Mouse (Mus musculus): ENCODE measurements around the gene Kirrel. TPM values are rescaled to one million over a fixed set of nuclear protein-coding genes. Genes with fewer than 3 reads are reported as not detected.

The Kirrel gene
- polyA plus RNA-seq, 1 experiment = 20.7 TPM

DNA sequence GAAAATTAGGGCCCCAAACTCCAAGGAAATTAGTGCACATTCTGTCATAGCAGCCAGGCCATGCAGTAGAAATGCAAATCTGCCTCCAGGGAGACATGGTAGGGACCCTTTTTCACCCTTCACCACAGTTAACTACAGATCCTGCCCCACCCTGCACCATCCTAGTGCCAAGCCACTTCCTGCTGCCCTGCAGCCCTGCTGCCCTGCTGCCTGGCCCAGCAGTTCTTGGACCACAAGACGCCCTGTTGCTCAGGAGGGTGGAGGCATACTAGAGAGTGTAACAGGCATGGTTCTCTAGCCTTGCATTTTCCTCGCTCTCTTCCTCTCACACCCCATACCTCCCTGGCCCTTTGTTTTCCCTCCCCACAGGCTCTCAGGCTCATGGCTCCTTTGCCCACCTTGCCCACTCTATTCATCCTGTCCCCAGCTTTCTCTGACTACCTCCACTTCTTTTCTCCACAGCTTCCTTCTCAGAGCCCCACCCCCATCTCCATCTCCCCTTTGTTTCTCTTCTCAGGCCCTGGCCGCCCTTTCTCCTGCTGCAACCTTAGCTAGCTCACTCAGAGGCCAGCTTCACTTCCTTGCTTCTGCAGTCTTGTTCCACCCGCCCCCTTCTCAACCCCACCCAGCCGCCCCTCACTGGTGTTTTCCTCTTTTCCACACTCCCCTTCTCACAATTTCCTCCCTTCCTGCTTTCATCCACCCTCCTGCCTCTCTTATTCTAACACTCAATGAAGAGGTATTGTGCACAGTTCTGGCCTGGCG is 29.9 kb downstream of the Kirrel start:
- Histone ChIP-seq H3K36me3 (ENCODE audit: control insufficient read depth, insufficient read depth) (peaks cover 6% of the 10 kb centered on the region), H3K79me2 (ENCODE audit: control insufficient read depth, insufficient read depth) (peaks cover 77% of the 10 kb centered on the region), H3K27me3 (ENCODE audit: control insufficient read depth, insufficient read depth, insufficient read length) (no peaks in the 10 kb centered on the region), H3ac (ENCODE audit: control insufficient read depth, insufficient read length) (no peak overlapping the region), H3K4me2 (ENCODE audit: low read depth) (peak overlapping the region; percentile 56), H3K4me3 (no peak overlapping the region)
- no peak for TF ChIP-seq MYOD1 (IDR thresholded peaks at IDR 0.05; ENCODE audit: control insufficient read depth in 1 of 3, insufficient read length in 2 of 3, low read depth in 2 of 3)
- TF ChIP-seq SRF (IDR thresholded peaks at IDR 0.05; ENCODE audit: control insufficient read depth, insufficient read length, low read depth) = no peak
- no peak for TF ChIP-seq TCF3 (IDR thresholded peaks at IDR 0.05; ENCODE audit: insufficient read length, low read depth)
- no peak for TF ChIP-seq USF1 (IDR thresholded peaks at IDR 0.05; ENCODE audit: low read depth)
- TF ChIP-seq TCF12 (IDR thresholded peaks at IDR 0.05; ENCODE audit: insufficient read depth, poor library complexity, severe bottlenecking) = no peak
- no peak for TF ChIP-seq MAX (IDR thresholded peaks at IDR 0.05; ENCODE audit: low read depth)
- no peak for TF ChIP-seq E2F4 (IDR thresholded peaks at IDR 0.05; ENCODE audit: insufficient read depth)
- TF ChIP-seq REST (IDR thresholded peaks at IDR 0.05; ENCODE audit: insufficient read depth, insufficient read length) = no peak
- no peak for TF ChIP-seq MYOG (IDR thresholded peaks at IDR 0.05; ENCODE audit: control insufficient read depth in 1 of 3, insufficient read depth in 1 of 3, insufficient read length in 2 of 3, low read depth in 2 of 3)
- no peak for TF ChIP-seq POLR2AphosphoS2 (IDR thresholded peaks at IDR 0.05; ENCODE audit: insufficient read length, low read depth)
- TF ChIP-seq POLR2A (IDR thresholded peaks at IDR 0.05; ENCODE audit: insufficient read length, low read depth) = no peak
- TF ChIP-seq CEBPB (IDR thresholded peaks at IDR 0.05; ENCODE audit: insufficient read depth, poor library complexity, severe bottlenecking) = no peak

- no peak overlapping the region for H3ac ChIP-seq (ENCODE audit: control insufficient read depth, insufficient read length)
Measured at GRCm38 (mm10) chr3:87140284-87140683, 34.3 kb downstream of the Kirrel start.

DNA sequence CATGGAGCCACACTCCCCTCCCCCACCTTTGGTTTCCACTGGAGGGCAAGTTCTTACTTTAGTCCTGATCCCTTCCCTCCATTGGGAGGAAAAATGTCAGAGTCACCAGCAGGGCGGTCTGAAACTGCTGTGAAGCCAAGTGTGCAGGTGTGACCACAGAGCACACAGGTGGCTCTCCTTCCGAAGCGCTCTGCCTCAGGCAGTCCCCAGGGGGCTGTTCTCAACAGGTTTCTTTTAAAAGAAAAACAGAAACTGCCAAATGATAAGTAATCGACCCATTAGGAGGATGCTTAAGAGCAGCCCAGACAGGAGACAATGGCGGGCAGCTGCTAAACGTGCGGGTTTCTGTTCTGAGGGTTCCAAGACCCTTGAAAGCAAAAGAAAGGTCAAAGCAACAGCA is 37.8 kb downstream of the Kirrel start:
- no peak overlapping the region for H3ac ChIP-seq (ENCODE audit: control insufficient read depth, insufficient read length)
- TF ChIP-seq SRF (IDR thresholded peaks at IDR 0.05; ENCODE audit: control insufficient read depth, insufficient read length, low read depth) (no peak), REST (IDR thresholded peaks at IDR 0.05; ENCODE audit: insufficient read depth, insufficient read length) (no peak), E2F4 (IDR thresholded peaks at IDR 0.05; ENCODE audit: insufficient read depth) (no peak), POLR2A (IDR thresholded peaks at IDR 0.05; ENCODE audit: insufficient read length, low read depth) (no peak), MYOG (IDR thresholded peaks at IDR 0.05; ENCODE audit: control insufficient read depth in 1 of 3, insufficient read depth in 1 of 3, insufficient read length in 2 of 3, low read depth in 2 of 3) (no peak), TCF12 (IDR thresholded peaks at IDR 0.05; ENCODE audit: insufficient read depth, poor library complexity, severe bottlenecking) (no peak), MYOD1 (IDR thresholded peaks at IDR 0.05; ENCODE audit: control insufficient read depth in 1 of 3, insufficient read length in 2 of 3, low read depth in 2 of 3) (no peak), CEBPB (IDR thresholded peaks at IDR 0.05; ENCODE audit: insufficient read depth, poor library complexity, severe bottlenecking) (no peak), USF1 (IDR thresholded peaks at IDR 0.05; ENCODE audit: low read depth) (no peak), POLR2AphosphoS2 (IDR thresholded peaks at IDR 0.05; ENCODE audit: insufficient read length, low read depth) (no peak), TCF3 (IDR thresholded peaks at IDR 0.05; ENCODE audit: insufficient read length, low read depth) (no peak), MAX (IDR thresholded peaks at IDR 0.05; ENCODE audit: low read depth) (no peak)
- no peak overlapping the region for H3K4me2 ChIP-seq (ENCODE audit: low read depth)
- peaks cover 3% of the 10 kb centered on the region for H3K36me3 ChIP-seq (ENCODE audit: control insufficient read depth, insufficient read depth)
- H3K27me3 ChIP-seq (ENCODE audit: control insufficient read depth, insufficient read depth, insufficient read length) = no peaks in the 10 kb centered on the region
- peaks cover 50% of the 10 kb centered on the region for H3K79me2 ChIP-seq (ENCODE audit: control insufficient read depth, insufficient read depth)
- no peak overlapping the region for H3K4me3 ChIP-seq

More at GRCm38 (mm10) chr3:87140284-87140683, 34.3 kb downstream of the Kirrel start:
- H3K4me3 ChIP-seq = no peak overlapping the region
- H3K27me3 ChIP-seq (ENCODE audit: control insufficient read depth, insufficient read depth, insufficient read length) = no peaks in the 10 kb centered on the region
- H3K79me2 ChIP-seq (ENCODE audit: control insufficient read depth, insufficient read depth) = peaks cover 50% of the 10 kb centered on the region
- no peak for TF ChIP-seq USF1 (IDR thresholded peaks at IDR 0.05; ENCODE audit: low read depth)
- TF ChIP-seq SRF (IDR thresholded peaks at IDR 0.05; ENCODE audit: control insufficient read depth, insufficient read length, low read depth) = no peak
- no peak for TF ChIP-seq TCF12 (IDR thresholded peaks at IDR 0.05; ENCODE audit: insufficient read depth, poor library complexity, severe bottlenecking)
- peaks cover 3% of the 10 kb centered on the region for H3K36me3 ChIP-seq (ENCODE audit: control insufficient read depth, insufficient read depth)
- H3K4me2 ChIP-seq (ENCODE audit: low read depth) = no peak overlapping the region

DNA sequence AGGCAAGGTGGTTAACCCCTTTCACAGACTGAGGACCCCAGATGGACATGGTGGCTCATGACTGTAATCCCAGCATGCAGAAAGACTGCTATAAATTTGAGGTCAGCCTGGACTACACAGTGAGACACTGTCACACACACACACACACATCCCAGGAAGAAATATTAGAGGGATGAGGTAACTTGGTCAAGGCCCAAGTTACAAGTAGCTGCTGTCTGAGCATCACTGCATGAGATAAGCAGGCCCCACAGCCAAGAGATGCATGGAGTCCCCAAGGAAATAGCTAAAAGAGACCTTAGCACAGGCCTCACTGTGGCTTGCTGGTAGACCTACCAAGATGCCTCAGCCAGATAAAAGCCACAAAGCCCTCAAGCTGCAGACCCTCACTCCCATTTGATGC is 39.6 kb downstream of the Kirrel start:
- TF ChIP-seq POLR2A (IDR thresholded peaks at IDR 0.05; ENCODE audit: insufficient read length, low read depth) (no peak), MYOG (IDR thresholded peaks at IDR 0.05; ENCODE audit: control insufficient read depth in 1 of 3, insufficient read depth in 1 of 3, insufficient read length in 2 of 3, low read depth in 2 of 3) (no peak), TCF12 (IDR thresholded peaks at IDR 0.05; ENCODE audit: insufficient read depth, poor library complexity, severe bottlenecking) (no peak), CEBPB (IDR thresholded peaks at IDR 0.05; ENCODE audit: insufficient read depth, poor library complexity, severe bottlenecking) (no peak), TCF3 (IDR thresholded peaks at IDR 0.05; ENCODE audit: insufficient read length, low read depth) (no peak), POLR2AphosphoS2 (IDR thresholded peaks at IDR 0.05; ENCODE audit: insufficient read length, low read depth) (no peak), SRF (IDR thresholded peaks at IDR 0.05; ENCODE audit: control insufficient read depth, insufficient read length, low read depth) (no peak), USF1 (IDR thresholded peaks at IDR 0.05; ENCODE audit: low read depth) (no peak), REST (IDR thresholded peaks at IDR 0.05; ENCODE audit: insufficient read depth, insufficient read length) (no peak)
- H3K27me3 ChIP-seq (ENCODE audit: control insufficient read depth, insufficient read depth, insufficient read length) = no peaks in the 10 kb centered on the region
- H3K4me3 ChIP-seq = no peak overlapping the region
- no peak overlapping the region for H3K4me2 ChIP-seq (ENCODE audit: low read depth)
- no peak overlapping the region for H3ac ChIP-seq (ENCODE audit: control insufficient read depth, insufficient read length)
- H3K36me3 ChIP-seq (ENCODE audit: control insufficient read depth, insufficient read depth) = peaks cover 3% of the 10 kb centered on the region
- H3K79me2 ChIP-seq (ENCODE audit: control insufficient read depth, insufficient read depth) = peaks cover 59% of the 10 kb centered on the region

Measured in myocyte (in vitro differentiated cells).